Mouse (Mus musculus): ENCODE measurements at regions not wholly inside any gene's neighbourhood (a gene's known extent, or its start where the extent isn't known, plus 50 kb on each side); places are given as distances from the start of the nearest gene placed in this dataset.
"Not testable (repeated sequence)": the region's sequence is repeated elsewhere in the genome, so short reads cannot be mapped to it uniquely, and the experiment has no call there.

- intact Hi-C loops (cut with DNase I), result no loop called here
- no peak for DNase-seq
Measured at GRCm38 (mm10) chr3:152040751-152041150, 125.3 kb downstream of the Gipc2 start.

GRCm38 (mm10) chr3:152036819-152037218 lies 129.2 kb downstream of the Gipc2 start:
- intact Hi-C loops (cut with DNase I); DNase-seq: not testable (repeated sequence)

- no peak for DNase-seq
- intact Hi-C loops (cut with DNase I), result no loop called here
Measured at GRCm38 (mm10) chr3:152035416-152035815, 130.6 kb downstream of the Gipc2 start.

GRCm38 (mm10) chr3:152034686-152035085 lies 131.3 kb downstream of the Gipc2 start:
- no peak for DNase-seq
- intact Hi-C loops (cut with DNase I), result no loop called here

- intact Hi-C loops (cut with DNase I), result no loop called here
- DNase-seq, result no peak
Measured at GRCm38 (mm10) chr3:152034221-152034620, 131.8 kb downstream of the Gipc2 start.

GRCm38 (mm10) chr3:152032663-152033318 lies 133.2 kb downstream of the Gipc2 start:
- intact Hi-C loops (cut with DNase I), result no loop called here
- DNase-seq, result no peak

GRCm38 (mm10) chr3:152028695-152029094 lies 137.3 kb downstream of the Gipc2 start:
- intact Hi-C loops (cut with DNase I), result no loop called here
- DNase-seq, result no peak

- no peak for DNase-seq
- intact Hi-C loops (cut with DNase I), result no loop called here
Measured at GRCm38 (mm10) chr3:152026034-152026433, 140.0 kb downstream of the Gipc2 start.

GRCm38 (mm10) chr3:152025122-152025521 lies 140.9 kb downstream of the Gipc2 start:
- DNase-seq, result no peak
- intact Hi-C loops (cut with DNase I), result no loop called here

GRCm38 (mm10) chr3:152006747-152007146 lies 159.3 kb downstream of the Gipc2 start:
- intact Hi-C loops (cut with DNase I), result no loop called here
- DNase-seq, result no peak

- intact Hi-C loops (cut with DNase I), result no loop called here
- no peak for DNase-seq
Measured at GRCm38 (mm10) chr3:152005366-152006025, 160.5 kb downstream of the Gipc2 start.

GRCm38 (mm10) chr3:152004411-152004955 lies 161.5 kb downstream of the Gipc2 start:
- peak in 1 of 2 experiments; percentile 7 for DNase-seq
- intact Hi-C loops (cut with DNase I), result no loop called here

- no peak for DNase-seq
- intact Hi-C loops (cut with DNase I), result no loop called here
Measured at GRCm38 (mm10) chr3:151997534-151998107, 160.2 kb upstream of the Ptgfr start.

GRCm38 (mm10) chr3:151997111-151997510 lies 159.7 kb upstream of the Ptgfr start:
- DNase-seq, result no peak
- intact Hi-C loops (cut with DNase I), result no loop called here

- no peak for DNase-seq
- intact Hi-C loops (cut with DNase I), result loop anchor here (5.0 kb wide), 1 partner anchor 674 kb away; no protein-coding TSS in a partner anchor
Measured at GRCm38 (mm10) chr3:151988221-151988620, 150.8 kb upstream of the Ptgfr start.

- peak in 1 of 2 experiments; percentile 6 for DNase-seq
- intact Hi-C loops (cut with DNase I), result no loop called here
Measured at GRCm38 (mm10) chr3:151978136-151978535, 140.7 kb upstream of the Ptgfr start.

- intact Hi-C loops (cut with DNase I), result no loop called here
- no peak for DNase-seq
Measured at GRCm38 (mm10) chr3:151977651-151978050, 140.2 kb upstream of the Ptgfr start.

- intact Hi-C loops (cut with DNase I), result no loop called here
- no peak for DNase-seq
Measured at GRCm38 (mm10) chr3:151949865-151950264, 112.4 kb upstream of the Ptgfr start.

GRCm38 (mm10) chr3:151948015-151948645 lies 110.7 kb upstream of the Ptgfr start:
- DNase-seq, result no peak
- intact Hi-C loops (cut with DNase I), result no loop called here

- intact Hi-C loops (cut with DNase I), result no loop called here
- DNase-seq, result no peak
Measured at GRCm38 (mm10) chr3:151945916-151946315, 108.5 kb upstream of the Ptgfr start.

GRCm38 (mm10) chr3:151943542-151943941 lies 106.1 kb upstream of the Ptgfr start:
- intact Hi-C loops (cut with DNase I), result no loop called here
- no peak for DNase-seq

Measured in heart, postnatal 36 days (tissue).